Mouse (Mus musculus): Measurements from ENCODE around the gene Eml3. TPM values are rescaled to one million over a fixed set of nuclear protein-coding genes. Genes with fewer than 3 reads are reported as not detected.

Gene Eml3
- total RNA-seq, 2 experiments from 2014 or later, result 11.5 to 11.7 TPM

GRCm38 (mm10) chr19:8897865-8898495, 31.4 kb upstream of the Eml3 start, which contains the start of gene Ganab:
Ganab (plus strand) TSS chr19:8898071.
- H3K27ac ChIP-seq, result peak within 1 kb of the TSS; percentile 97
- H3K4me3 ChIP-seq, result peak within 1 kb of the TSS; percentile 97
- DNase-seq (ENCODE audit: low spot score in 2 of 2), result peak; percentile 96 to 97
- peak; percentile 48 for TF ChIP-seq CTCF (conservative IDR thresholded peaks at IDR 0.05)

GRCm38 (mm10) chr19:8898576-8898975, 30.8 kb upstream of the Eml3 start:
- Histone ChIP-seq H3K27ac (peak overlapping the region; percentile 97), H3K4me3 (peak overlapping the region; percentile 97)
- TF ChIP-seq CTCF (conservative IDR thresholded peaks at IDR 0.05), result no peak
- no peak for DNase-seq (ENCODE audit: low spot score in 2 of 2)

GRCm38 (mm10) chr19:8899079-8899478, 30.3 kb upstream of the Eml3 start:
- DNase-seq (ENCODE audit: low spot score in 2 of 2), result no peak
- Histone ChIP-seq H3K27ac (no peak overlapping the region), H3K4me3 (peak overlapping the region; percentile 97)
- TF ChIP-seq CTCF (conservative IDR thresholded peaks at IDR 0.05), result no peak

GRCm38 (mm10) chr19:8903412-8903811, 25.9 kb upstream of the Eml3 start:
- DNase-seq (ENCODE audit: low spot score in 2 of 2), result no peak
- Histone ChIP-seq H3K27ac (no peak overlapping the region), H3K4me3 (no peak overlapping the region)
- TF ChIP-seq CTCF (conservative IDR thresholded peaks at IDR 0.05), result no peak

- Histone ChIP-seq H3K27ac (peak overlapping the region; percentile 51), H3K4me3 (no peak overlapping the region)
- TF ChIP-seq CTCF (conservative IDR thresholded peaks at IDR 0.05), result no peak
- DNase-seq (ENCODE audit: low spot score in 2 of 2), result no peak
Measured at GRCm38 (mm10) chr19:8908531-8908930, 20.8 kb upstream of the Eml3 start.

GRCm38 (mm10) chr19:8911810-8912209, 17.5 kb upstream of the Eml3 start:
- no peak for DNase-seq (ENCODE audit: low spot score in 2 of 2)
- no peak overlapping the region for H3K4me3 ChIP-seq
- TF ChIP-seq CTCF (conservative IDR thresholded peaks at IDR 0.05), result no peak
- H3K27ac ChIP-seq, result peak overlapping the region; percentile 79

GRCm38 (mm10) chr19:8914212-8914611, 15.1 kb upstream of the Eml3 start:
- peak in 1 of 2 experiments; percentile 50 for DNase-seq (ENCODE audit: low spot score in 2 of 2)

GRCm38 (mm10) chr19:8919000-8919399, 10.4 kb upstream of the Eml3 start:
- TF ChIP-seq CTCF (conservative IDR thresholded peaks at IDR 0.05), result no peak
- Histone ChIP-seq H3K27ac (no peak overlapping the region), H3K4me3 (no peak overlapping the region)
- DNase-seq (ENCODE audit: low spot score in 2 of 2), result no peak

More at GRCm38 (mm10) chr19:8914212-8914611, 15.1 kb upstream of the Eml3 start:
- TF ChIP-seq CTCF (conservative IDR thresholded peaks at IDR 0.05), result no peak
- Histone ChIP-seq H3K27ac (peak overlapping the region; percentile 79), H3K4me3 (no peak overlapping the region)

GRCm38 (mm10) chr19:8919684-8920072, 9.7 kb upstream of the Eml3 start:
- DNase-seq (ENCODE audit: low spot score in 2 of 2), result no peak
- TF ChIP-seq CTCF (conservative IDR thresholded peaks at IDR 0.05), result no peak
- Histone ChIP-seq H3K27ac (peak overlapping the region; percentile 85), H3K4me3 (peak overlapping the region; percentile 90)

GRCm38 (mm10) chr19:8920073-8920736, 9.1 kb upstream of the Eml3 start, which contains the start of gene B3gat3:
B3gat3 (plus strand) TSS chr19:8920374.
- peak; percentile 93 for DNase-seq (ENCODE audit: low spot score in 2 of 2)
- peak within 1 kb of the TSS; percentile 85 for H3K27ac ChIP-seq
- peak within 1 kb of the TSS; percentile 90 for H3K4me3 ChIP-seq
- no peak for TF ChIP-seq CTCF (conservative IDR thresholded peaks at IDR 0.05)

- no peak for TF ChIP-seq CTCF (conservative IDR thresholded peaks at IDR 0.05)
- peak overlapping the region; percentile 85 for H3K27ac ChIP-seq
- peak overlapping the region; percentile 90 for H3K4me3 ChIP-seq
- no peak for DNase-seq (ENCODE audit: low spot score in 2 of 2)
Measured at GRCm38 (mm10) chr19:8920836-8921291, 8.5 kb upstream of the Eml3 start.

- peak overlapping the region; percentile 90; the same call in 1 of the 2 replicates for H3K4me3 ChIP-seq
- TF ChIP-seq CTCF (conservative IDR thresholded peaks at IDR 0.05), result no peak
- no peak overlapping the region; the same call in 1 of the 2 replicates for H3K27ac ChIP-seq
- no peak for DNase-seq (ENCODE audit: low spot score in 2 of 2)
Measured at GRCm38 (mm10) chr19:8921741-8922140, 7.6 kb upstream of the Eml3 start.

- Histone ChIP-seq H3K27ac (peak overlapping the region; percentile 23; the same call in 1 of the 2 replicates), H3K4me3 (no peak overlapping the region)
- no peak for DNase-seq (ENCODE audit: low spot score in 2 of 2)
- TF ChIP-seq CTCF (conservative IDR thresholded peaks at IDR 0.05), result no peak
Measured at GRCm38 (mm10) chr19:8926766-8927165, 2.6 kb upstream of the Eml3 start.

Data from layer of hippocampus, adult 2 months (tissue).